Comparison of ENCODE assay signal across 16 mouse cellular contexts in the genomic region with DNA sequence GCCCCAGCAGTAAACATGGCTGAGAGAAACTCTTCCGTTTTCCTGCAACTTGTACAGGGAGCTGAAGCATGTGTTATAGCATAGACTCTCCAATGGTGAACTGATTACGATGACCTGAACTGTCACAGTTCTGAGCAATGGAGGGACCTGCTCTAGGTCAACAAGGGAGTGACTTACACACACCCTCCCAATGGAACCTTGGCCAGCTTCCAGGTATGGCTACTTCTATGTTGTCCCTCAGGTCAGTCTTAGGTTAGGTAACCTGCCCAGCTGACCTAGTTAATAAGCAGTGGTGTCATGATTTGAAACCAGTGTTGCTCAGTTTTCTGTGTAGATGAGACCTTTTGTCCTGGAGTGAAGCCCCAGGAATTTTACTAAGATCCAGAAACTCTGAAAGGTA. TPM values are rescaled to one million over a fixed set of nuclear protein-coding genes. Genes with fewer than 3 reads are reported as not detected.
DNase-seq lines count a peak whose midpoint lies in the region; TF ChIP-seq lines count a peak whose summit lies in the region.
"Had no signal": no experiment of that assay in that cellular context is flagged by ENCODE, and none has a peak within 500 bp of the region (broad histone marks: within the 10 kb centered on the region; RNA-seq: fewer than 3 reads in every experiment).

No protein-coding gene starts in this region.

- H3K4me1 ChIP-seq in kidney, adult 2 months (ENCODE audit: control insufficient read depth, insufficient read depth, low read length): peaks cover 22% of the 10 kb centered on the region
- H3K4me1 ChIP-seq in liver, adult 2 months (ENCODE audit: control insufficient read depth, insufficient read depth, low read length): peaks cover 9% of the 10 kb centered on the region
- H3K4me1 ChIP-seq: hindbrain, embryonic 13.5 days had no signal

- no peak for TF ChIP-seq CTCF in kidney, adult 2 months (conservative IDR thresholded peaks at IDR 0.05; ENCODE audit: insufficient read depth, insufficient read length, low read depth, low read length)
- no peak for TF ChIP-seq CTCF in liver, adult 2 months (IDR thresholded peaks at IDR 0.05; ENCODE audit: low read depth, low read length)

- H3K4me3 ChIP-seq in kidney, adult 2 months (ENCODE audit: insufficient read depth, low read depth, low read length): no peak overlapping the region
- H3K4me3 ChIP-seq in liver, adult 2 months (ENCODE audit: insufficient read depth, low read depth, low read length): no peak overlapping the region
- H3K4me3 ChIP-seq: hindbrain, embryonic 13.5 days; myocyte had no signal

- no peak for TF ChIP-seq POLR2A in kidney, adult 2 months (IDR thresholded peaks at IDR 0.05; ENCODE audit: low read depth, low read length)
- no peak for TF ChIP-seq POLR2A in liver, adult 2 months (IDR thresholded peaks at IDR 0.05; ENCODE audit: extremely low read depth, insufficient read depth, low read length)

- DNase-seq in heart, adult 11 months: peak; percentile 83
- no peak for DNase-seq in heart, postnatal 14 days
- peak; percentile 87 for DNase-seq in kidney, adult 2 months
- peak; percentile 95 for DNase-seq in liver, adult 2 months (ENCODE audit: extremely low read depth, low read depth, low spot score)
- peak; percentile 34 for DNase-seq in lung, postnatal 25 days (ENCODE audit: low spot score)
- no peak for DNase-seq in natural killer cell, adult 2 months (ENCODE audit: low spot score in 2 of 2)
- DNase-seq in layer of hippocampus, postnatal 14 days (ENCODE audit: low spot score in 2 of 2): no peak
- no peak for DNase-seq in thymus, postnatal 36 days
- DNase-seq: forebrain, postnatal 0 days; gastrocnemius, postnatal 25 days; layer of hippocampus, postnatal 36 days; right cerebral cortex, postnatal 4 days had no signal

- intact Hi-C loops in heart, postnatal 14 days (cut with DNase I): no loop called here

- WGBS in kidney, adult 2 months: 48% methylated on average over 2 of the region's 2 CpGs
- 24% methylated on average over 2 of the region's 2 CpGs for WGBS in liver, adult 2 months

- no peak overlapping the region for H3K9ac ChIP-seq in liver, adult 2 months (ENCODE audit: low read depth, low read length)
- H3K9ac ChIP-seq: forebrain, postnatal 0 days; hindbrain, embryonic 13.5 days had no signal

- H3K27ac ChIP-seq in kidney, adult 2 months (ENCODE audit: insufficient read depth, low read depth, low read length): peak overlapping the region; percentile 39
- no peak overlapping the region for H3K27ac ChIP-seq in liver, adult 2 months (replicated peaks; ENCODE audit: insufficient read depth, low read depth, low read length)
- H3K27ac ChIP-seq: hindbrain, embryonic 13.5 days had no signal

- H3K79me2 ChIP-seq in liver, adult 2 months (ENCODE audit: control insufficient read depth, insufficient read depth, low read length): no peaks in the 10 kb centered on the region

- H3K27me3 ChIP-seq in kidney, adult 2 months (replicated peaks; ENCODE audit: control insufficient read depth, insufficient read depth, low read length): no peaks in the 10 kb centered on the region
- H3K27me3 ChIP-seq in liver, adult 2 months (ENCODE audit: control insufficient read depth, insufficient read depth, low read length): no peaks in the 10 kb centered on the region
- H3K27me3 ChIP-seq: hindbrain, embryonic 13.5 days had no signal

- H3K36me3 ChIP-seq in kidney, adult 2 months (ENCODE audit: control insufficient read depth, insufficient read depth, low read length): no peaks in the 10 kb centered on the region
- no peaks in the 10 kb centered on the region for H3K36me3 ChIP-seq in liver, adult 2 months (ENCODE audit: control insufficient read depth, insufficient read depth, low read length)
- H3K36me3 ChIP-seq: hindbrain, embryonic 13.5 days had no signal

RNA-seq across cellular contexts. Expression of a gene that starts 8.9 kb away (rescaled TPM):
- total RNA-seq in heart, postnatal 14 days (2021): under 1 TPM; 0.07 to 0.29 TPM
- polyA plus RNA-seq in kidney, adult 2 months (2012; rRNA removed): 17.9 and 22.4 TPM in 2 replicates
- total RNA-seq in liver, adult 2 months (2014; rRNA removed): 2.6 and 3.1 TPM in 2 replicates
- 4.0 and 4.3 TPM in 2 replicates for polyA plus RNA-seq in liver, adult 2 months (2012; rRNA removed)
- not detected for total RNA-seq in layer of hippocampus, postnatal 14 days (2021)
- total RNA-seq: gastrocnemius, postnatal 25 days; layer of hippocampus, postnatal 36 days had no signal
- polyA plus RNA-seq: myocyte had no signal

RNA-seq across cellular contexts. Expression of a gene that starts 53.6 kb away (rescaled TPM):
- total RNA-seq in heart, postnatal 14 days (2021): 10 to 100 TPM in 1 of 2 experiments, 1 to 10 TPM in 1; 9.7 to 13.9 TPM
- 2.8 and 5.4 TPM in 2 replicates for polyA plus RNA-seq in kidney, adult 2 months (2012; rRNA removed)
- total RNA-seq in liver, adult 2 months (2014; rRNA removed): 0.09 and 0.40 TPM in 2 replicates
- 0.76 and 0.83 TPM in 2 replicates for polyA plus RNA-seq in liver, adult 2 months (2012; rRNA removed)
- 10 to 100 TPM; 43.5 to 46.6 TPM for total RNA-seq in layer of hippocampus, postnatal 14 days (2021)

RNA-seq across cellular contexts. Expression of a gene that starts 56.2 kb away (rescaled TPM):
- 10 to 100 TPM; 62.4 to 67.9 TPM for total RNA-seq in heart, postnatal 14 days (2021)
- polyA plus RNA-seq in kidney, adult 2 months (2012; rRNA removed): 16.2 and 24.9 TPM in 2 replicates
- 0.65 and 1.0 TPM in 2 replicates for total RNA-seq in liver, adult 2 months (2014; rRNA removed)
- 0.29 and 0.73 TPM in 2 replicates for polyA plus RNA-seq in liver, adult 2 months (2012; rRNA removed)
- total RNA-seq in layer of hippocampus, postnatal 14 days (2021): 1 to 10 TPM; 4.1 to 6.7 TPM
- total RNA-seq: common myeloid progenitor, adult 5-6 weeks had no signal
- polyA plus RNA-seq: heart, embryonic 14.5 days had no signal

Comparison
In these comparisons a context has a peak if more than half of its experiments do, and no peak if none do; other contexts are left out.
1. DNase-seq: peak in heart, adult 11 months (single experiment), kidney, adult 2 months (single experiment), liver, adult 2 months (single experiment) and lung, postnatal 25 days (single experiment); none in heart, postnatal 14 days (0 of 2), natural killer cell, adult 2 months (0 of 2), layer of hippocampus, postnatal 14 days (0 of 2) and thymus, postnatal 36 days (0 of 2).
2. RNA of a gene that starts 56.2 kb away (total RNA-seq): 62.4 to 67.9 TPM in heart, postnatal 14 days; 4.1 to 6.7 TPM in layer of hippocampus, postnatal 14 days and 0.65 to 1.0 TPM in liver, adult 2 months; every median in the first group is over 4 times any median in the second.